Mouse (Mus musculus): ENCODE results near the gene Sfswap. TPM values are rescaled to one million over a fixed set of nuclear protein-coding genes. Genes with fewer than 3 reads are reported as not detected.

The Sfswap gene
- 59.5 and 76.5 TPM in 2 replicates for polyA plus RNA-seq (2012; rRNA removed; ENCODE audit: low replicate concordance)

GRCm38 (mm10) chr5:129500722-129501634 lies at the start of gene Sfswap:
Gene Sfswap (plus strand): TSS chr5:129501221.

GRCm38 (mm10) chr5:129583761-129584582 lies 83.0 kb downstream of the Sfswap start, which contains the start of gene Mmp17:
Gene Mmp17 (plus strand): TSS chr5:129584169.

Other genes with a start within 250 kb of the Sfswap start
- gene Mmp17, start 82.9 kb downstream of the Sfswap start, polyA plus RNA-seq (2012; rRNA removed; ENCODE audit: low replicate concordance) = 3.0 and 6.7 TPM in 2 replicates
- gene Zfp11, start 168.9 kb downstream of the Sfswap start, polyA plus RNA-seq (2012; rRNA removed; ENCODE audit: low replicate concordance) = 0.21 and 0.41 TPM in 2 replicates
- not detected in 2 replicates for gene Sept14, start 207.3 kb downstream of the Sfswap start, polyA plus RNA-seq (2012; rRNA removed; ENCODE audit: low replicate concordance)
- 19.4 and 49.4 TPM in 2 replicates for gene Mrps17, start 214.3 kb downstream of the Sfswap start, polyA plus RNA-seq (2012; rRNA removed; ENCODE audit: low replicate concordance)
- 8.9 and 16.3 TPM in 2 replicates for gene Nipsnap2, start 223.8 kb downstream of the Sfswap start, polyA plus RNA-seq (2012; rRNA removed; ENCODE audit: low replicate concordance)

Measured in duodenum, adult 2 months (tissue).